Mouse (Mus musculus): ENCODE measurements around the gene Aox3. TPM values are rescaled to one million over a fixed set of nuclear protein-coding genes. Genes with fewer than 3 reads are reported as not detected.

Aox3 gene
- polyA plus RNA-seq, 1 experiment from 2014 or later, result not detected

DNA sequence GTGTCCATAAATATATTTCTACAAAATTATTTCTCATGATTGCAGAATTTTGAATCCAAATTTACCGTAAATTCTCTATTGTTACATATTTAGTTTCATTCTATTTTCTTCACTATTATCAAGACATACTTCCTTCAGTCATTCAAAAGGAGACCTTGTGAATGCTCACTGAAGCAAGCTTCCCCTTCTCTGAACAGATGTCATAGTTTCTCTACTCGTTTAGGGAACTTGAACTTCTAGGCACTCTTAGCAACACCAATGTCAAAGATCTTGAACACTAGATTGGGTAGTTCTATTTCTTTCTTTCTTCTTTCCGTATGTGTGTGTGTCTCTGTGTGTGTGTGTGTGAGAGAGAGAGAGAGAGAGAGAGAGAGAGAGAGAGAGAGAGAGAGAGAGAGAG is 131.6 kb downstream of the Aox3 start:
- H3K4me2 ChIP-seq, result no peak overlapping the region
- no peaks in the 10 kb centered on the region for H3K4me1 ChIP-seq (replicated peaks; ENCODE audit: control insufficient read depth, insufficient read depth, low read length)
- no peak overlapping the region for H3K4me3 ChIP-seq (ENCODE audit: low read depth, low read length)
- H3K27me3 ChIP-seq (replicated peaks; ENCODE audit: control insufficient read depth, insufficient read depth, low read length), result no peaks in the 10 kb centered on the region
- ATAC-seq (replicated peaks; ENCODE audit: low FRiP score), result no peak
- no peaks in the 10 kb centered on the region for H3K9me3 ChIP-seq (ENCODE audit: control insufficient read depth, low read length)
- H3K27ac ChIP-seq (ENCODE audit: low read depth, low read length), result no peak overlapping the region
- H3K9ac ChIP-seq (ENCODE audit: low read depth, low read length), result no peak overlapping the region
- no peak for DNase-seq (ENCODE audit: low spot score)
- no peaks in the 10 kb centered on the region for H3K36me3 ChIP-seq (ENCODE audit: control insufficient read depth, insufficient read depth, low read length)
- WGBS, result 52% methylated on average over 3 of the region's 3 CpGs

DNA sequence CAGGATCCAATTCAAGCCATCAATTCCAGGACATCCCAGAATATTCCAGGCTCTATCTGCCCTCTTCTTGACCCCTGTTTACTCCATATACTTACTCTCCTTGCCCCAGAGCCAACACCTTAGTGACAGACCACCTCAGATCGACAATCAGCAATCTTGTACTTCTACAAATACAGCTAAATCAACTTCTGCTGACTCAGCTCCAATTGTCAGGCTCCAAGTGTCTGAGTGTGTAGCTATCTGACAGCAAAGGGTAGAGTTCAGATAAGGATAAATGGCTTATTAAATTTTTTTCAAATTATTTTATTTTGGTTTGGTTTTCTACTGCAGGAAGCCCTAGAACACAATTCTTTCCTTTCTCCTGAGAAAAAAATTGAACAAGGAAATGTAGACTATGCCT is 135.6 kb downstream of the Aox3 start:
- no peaks in the 10 kb centered on the region for H3K4me1 ChIP-seq (replicated peaks; ENCODE audit: control insufficient read depth, insufficient read depth, low read length)
- no peaks in the 10 kb centered on the region for H3K36me3 ChIP-seq (ENCODE audit: control insufficient read depth, insufficient read depth, low read length)
- 49% methylated on average over 1 of the region's 1 CpGs for WGBS
- DNase-seq (ENCODE audit: low spot score) (no peak), ATAC-seq (replicated peaks; ENCODE audit: low FRiP score) (no peak)
- H3K27ac ChIP-seq (ENCODE audit: low read depth, low read length), result no peak overlapping the region
- no peaks in the 10 kb centered on the region for H3K27me3 ChIP-seq (replicated peaks; ENCODE audit: control insufficient read depth, insufficient read depth, low read length)
- H3K9me3 ChIP-seq (ENCODE audit: control insufficient read depth, low read length), result no peaks in the 10 kb centered on the region
- no peak overlapping the region for H3K4me3 ChIP-seq (ENCODE audit: low read depth, low read length)
- H3K9ac ChIP-seq (ENCODE audit: low read depth, low read length), result no peak overlapping the region
- H3K4me2 ChIP-seq, result no peak overlapping the region

Other genes with a start within 250 kb of the Aox3 start
- 15.3 and 18.2 TPM in 2 replicates for gene Sgo2a, start 117.2 kb upstream of the Aox3 start, polyA plus RNA-seq (2014; fragmentation: Nextera tagmentation; extraction: Ambion mirVana)
- 9.0 and 9.2 TPM in 2 replicates for gene Kctd18, start 94.2 kb upstream of the Aox3 start, polyA plus RNA-seq (2014; fragmentation: Nextera tagmentation; extraction: Ambion mirVana)
- gene Aox1, start 83.2 kb upstream of the Aox3 start, polyA plus RNA-seq (2014; fragmentation: Nextera tagmentation; extraction: Ambion mirVana), result 0.05 and 0.07 TPM in 2 replicates
- 1.7 and 2.3 TPM in 2 replicates for gene Aox4, start 97.3 kb downstream of the Aox3 start, polyA plus RNA-seq (2014; fragmentation: Nextera tagmentation; extraction: Ambion mirVana)
- gene Aox2, start 165.2 kb downstream of the Aox3 start, polyA plus RNA-seq (2014; fragmentation: Nextera tagmentation; extraction: Ambion mirVana), result not detected in 2 replicates